Mouse (Mus musculus): ENCODE results near the gene Trpm4. TPM values are rescaled to one million over a fixed set of nuclear protein-coding genes. Genes with fewer than 3 reads are reported as not detected.

The Trpm4 gene
- total and polyA plus RNA-seq, 3 experiments = 9.3 to 17.6 (median 12.0) TPM

GRCm38 (mm10) chr7:45262266-45262665 lies 71.3 kb downstream of the Trpm4 start:
- in situ Hi-C loops (cut with MboI; ENCODE audit: low pct_ligation_motif_present, low pct_unique_long_range_greater_than_20kb, low sequenced_read_pairs) = no loop called here
- peaks cover 4% of the 10 kb centered on the region for H3K27me3 ChIP-seq (replicated peaks)
- H3K4me3 ChIP-seq (replicated peaks in 1 of 3; ENCODE audit: low read depth in 2 of 3, low read length in 2 of 3, poor library complexity in 1 of 3) = no peak overlapping the region
- H3K9me3 ChIP-seq (replicated peaks; ENCODE audit: low read length) = no peaks in the 10 kb centered on the region
- no peak overlapping the region for H3K27ac ChIP-seq (ENCODE audit: insufficient read depth, low read depth)
- no peak for DNase-seq (ENCODE audit: extremely low read depth)
- H3K9ac ChIP-seq (ENCODE audit: insufficient read depth, low read depth) = no peak overlapping the region
- dilution Hi-C loops (cut with MboI; ENCODE audit: extremely low pct_ligation_motif_present, extremely low pct_unique_long_range_greater_than_20kb, low sequenced_read_pairs) = no loop called here
- no peaks in the 10 kb centered on the region for H3K36me3 ChIP-seq (replicated peaks in 1 of 2; ENCODE audit: control insufficient read depth in 1 of 2, insufficient read depth in 1 of 2, low read length in 1 of 2)
- no peak for TF ChIP-seq POLR2AphosphoS2 (IDR thresholded peaks at IDR 0.05; ENCODE audit: low read depth, low read length)
- no peak for TF ChIP-seq ZNF384 (IDR thresholded peaks at IDR 0.05; ENCODE audit: low read depth, low read length)
- no peak for TF ChIP-seq JUND (conservative IDR thresholded peaks at IDR 0.05; ENCODE audit: low read depth, low read length)
- TF ChIP-seq BHLHE40 (IDR thresholded peaks at IDR 0.05; ENCODE audit: low read depth, low read length) = no peak
- no peak for TF ChIP-seq CTCF (conservative IDR thresholded peaks at IDR 0.05 in 1 of 2, IDR thresholded peaks at IDR 0.05 in 1 of 2; ENCODE audit: low read depth in 2 of 2, low read length in 2 of 2)
- no peak for TF ChIP-seq HCFC1 (IDR thresholded peaks at IDR 0.05; ENCODE audit: low read depth, low read length)
- no peak for TF ChIP-seq UBTF (IDR thresholded peaks at IDR 0.05; ENCODE audit: low read depth, low read length)
- TF ChIP-seq RAD21 (IDR thresholded peaks at IDR 0.05; ENCODE audit: low read depth, low read length) = no peak
- no peak for TF ChIP-seq NRF1 (IDR thresholded peaks at IDR 0.05; ENCODE audit: low read depth, low read length)
- no peak for TF ChIP-seq SMC3 (IDR thresholded peaks at IDR 0.05; ENCODE audit: low read depth, low read length)
- TF ChIP-seq JUN (IDR thresholded peaks at IDR 0.05; ENCODE audit: insufficient read depth, low read depth, low read length) = no peak
- no peak for TF ChIP-seq EP300 (IDR thresholded peaks at IDR 0.05; ENCODE audit: low read length)
- TF ChIP-seq ZKSCAN1 (IDR thresholded peaks at IDR 0.05; ENCODE audit: borderline replicate concordance, low read depth, low read length) = no peak
- no peak for TF ChIP-seq ELF1 (IDR thresholded peaks at IDR 0.05; ENCODE audit: low read depth, low read length)
- no peak for TF ChIP-seq TCF12 (IDR thresholded peaks at IDR 0.05; ENCODE audit: low read depth, low read length)
- TF ChIP-seq USF1 (IDR thresholded peaks at IDR 0.05; ENCODE audit: low read depth, low read length) = no peak
- no peak for TF ChIP-seq POLR2A (IDR thresholded peaks at IDR 0.05; ENCODE audit: low read depth, low read length)
- no peak for TF ChIP-seq USF2 (conservative IDR thresholded peaks at IDR 0.05; ENCODE audit: low read depth, low read length)
- no peaks in the 10 kb centered on the region for H3K79me2 ChIP-seq (replicated peaks; ENCODE audit: control insufficient read depth, extremely low read depth, insufficient read depth, poor library complexity, severe bottlenecking)
- peaks cover 0 to 5% of the 10 kb centered on the region in 2 experiments; a peak in 2 of 4 replicates for H3K4me1 ChIP-seq (ENCODE audit: control insufficient read depth in 1 of 2, insufficient read depth in 2 of 2)
- no peak overlapping the region for H3K4me2 ChIP-seq (ENCODE audit: insufficient read depth, low read depth, poor library complexity, severe bottlenecking)

GRCm38 (mm10) chr7:45259281-45259680 lies 74.3 kb downstream of the Trpm4 start:
- TF ChIP-seq MAX (IDR thresholded peaks at IDR 0.05; ENCODE audit: low read length) (no peak), USF2 (conservative IDR thresholded peaks at IDR 0.05; ENCODE audit: low read depth, low read length) (no peak), JUN (IDR thresholded peaks at IDR 0.05; ENCODE audit: insufficient read depth, low read depth, low read length) (no peak), SIN3A (IDR thresholded peaks at IDR 0.05; ENCODE audit: low read length) (no peak), MAFK (IDR thresholded peaks at IDR 0.05; ENCODE audit: insufficient replicate concordance, low read length) (no peak), JUND (conservative IDR thresholded peaks at IDR 0.05; ENCODE audit: low read depth, low read length) (no peak), CHD1 (IDR thresholded peaks at IDR 0.05; ENCODE audit: low read depth, low read length) (no peak), TCF12 (IDR thresholded peaks at IDR 0.05; ENCODE audit: low read depth, low read length) (no peak), RAD21 (IDR thresholded peaks at IDR 0.05; ENCODE audit: low read depth, low read length) (no peak), IRF4 (IDR thresholded peaks at IDR 0.05; ENCODE audit: low read depth, low read length) (no peak), NRF1 (IDR thresholded peaks at IDR 0.05; ENCODE audit: low read depth, low read length) (no peak), MEF2A (IDR thresholded peaks at IDR 0.05; ENCODE audit: borderline replicate concordance, low read depth, low read length) (no peak), POLR2A (IDR thresholded peaks at IDR 0.05; ENCODE audit: low read depth, low read length) (no peak), CHD2 (IDR thresholded peaks at IDR 0.05; ENCODE audit: low read length) (no peak)
- H3K4me2 ChIP-seq (ENCODE audit: insufficient read depth, low read depth, poor library complexity, severe bottlenecking) = no peak overlapping the region

More at GRCm38 (mm10) chr7:45259281-45259680, 74.3 kb downstream of the Trpm4 start:
- Histone ChIP-seq H3K4me3 (replicated peaks in 1 of 3; ENCODE audit: low read depth in 2 of 3, low read length in 2 of 3, poor library complexity in 1 of 3) (no peak overlapping the region), H3K27ac (ENCODE audit: insufficient read depth, low read depth) (no peak overlapping the region), H3K9me3 (replicated peaks; ENCODE audit: low read length) (no peaks in the 10 kb centered on the region), H3K27me3 (replicated peaks) (peaks cover 4% of the 10 kb centered on the region), H3K79me2 (replicated peaks; ENCODE audit: control insufficient read depth, extremely low read depth, insufficient read depth, poor library complexity, severe bottlenecking) (no peaks in the 10 kb centered on the region), H3K36me3 (replicated peaks in 1 of 2; ENCODE audit: control insufficient read depth in 1 of 2, insufficient read depth in 1 of 2, low read length in 1 of 2) (no peaks in the 10 kb centered on the region), H3K4me1 (ENCODE audit: control insufficient read depth in 1 of 2, insufficient read depth in 2 of 2) (peaks cover 0 to 5% of the 10 kb centered on the region in 2 experiments; a peak in 2 of 4 replicates), H3K9ac (ENCODE audit: insufficient read depth, low read depth) (no peak overlapping the region)
- in situ Hi-C loops (cut with MboI; ENCODE audit: low pct_ligation_motif_present, low pct_unique_long_range_greater_than_20kb, low sequenced_read_pairs) = no loop called here
- no peak for DNase-seq (ENCODE audit: extremely low read depth)
- dilution Hi-C loops (cut with MboI; ENCODE audit: extremely low pct_ligation_motif_present, extremely low pct_unique_long_range_greater_than_20kb, low sequenced_read_pairs) = no loop called here
